Mouse (Mus musculus): ENCODE measurements around the gene Nuak1. TPM values are rescaled to one million over a fixed set of nuclear protein-coding genes. Genes with fewer than 3 reads are reported as not detected.

The Nuak1 gene
- polyA plus RNA-seq, 1 experiment = 4.0 TPM

DNA sequence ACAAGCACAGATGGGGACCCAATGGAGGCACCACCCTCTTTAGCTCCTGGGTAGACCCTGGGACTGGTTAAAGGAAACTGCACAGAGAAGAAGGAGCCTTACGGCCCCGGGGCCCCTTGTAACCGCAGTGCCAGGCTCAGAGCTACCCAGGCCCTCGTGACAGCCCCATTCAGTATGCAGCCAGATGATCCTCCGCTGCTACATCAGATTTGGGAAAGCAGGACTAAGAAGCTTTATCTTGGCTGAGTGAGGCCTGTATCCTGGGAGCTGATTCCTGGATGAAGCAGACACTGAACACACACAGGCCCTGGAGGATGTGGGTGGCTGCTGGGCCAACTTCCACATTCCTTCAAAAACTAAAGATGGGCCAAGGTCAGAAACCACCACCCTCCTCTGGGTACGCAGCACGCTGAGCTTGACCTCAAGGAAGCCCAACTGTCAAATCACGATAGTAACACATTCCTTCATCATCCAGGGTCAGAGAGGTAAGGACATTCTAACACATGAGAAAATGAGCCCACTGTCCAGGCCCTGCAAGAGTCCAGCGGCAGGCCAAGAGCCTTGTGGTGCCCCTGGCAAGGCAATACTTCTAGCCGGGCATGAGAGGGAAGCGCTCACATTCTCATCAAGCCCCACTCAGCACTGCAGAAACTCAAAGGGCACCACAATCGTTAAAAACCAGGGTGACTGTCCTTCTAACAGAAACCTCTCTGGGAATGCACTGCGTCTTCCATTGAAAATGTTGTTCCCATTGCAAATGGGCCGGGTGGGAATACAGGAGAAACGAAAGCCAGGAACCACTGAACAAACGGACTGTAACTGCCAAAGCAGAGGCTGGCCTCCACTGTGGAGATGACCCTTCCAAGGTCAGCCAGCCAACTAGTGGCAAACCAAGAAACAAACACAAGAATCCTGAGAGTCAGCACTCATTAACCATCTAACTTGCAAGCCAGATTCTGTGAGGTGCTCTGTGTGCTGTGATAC, 29.0 kb downstream of the Nuak1 start:
- no peak overlapping the region for H3K27ac ChIP-seq (ENCODE audit: control insufficient read depth, insufficient read depth, low read depth, low read length, poor library complexity)
- H3K4me1 ChIP-seq (ENCODE audit: control insufficient read depth, insufficient read depth, low read length) = peaks cover 8% of the 10 kb centered on the region
- H3K4me3 ChIP-seq (replicated peaks; ENCODE audit: control insufficient read depth, low read depth, low read length) = no peak overlapping the region
- no peak for TF ChIP-seq POLR2A (IDR thresholded peaks at IDR 0.05; ENCODE audit: borderline replicate concordance, control insufficient read depth, low read depth, low read length)
- TF ChIP-seq CTCF (IDR thresholded peaks at IDR 0.05; ENCODE audit: control insufficient read depth, insufficient read depth, low read length) = no peak
- 73% methylated on average over 16 of the region's 16 CpGs for WGBS

DNA sequence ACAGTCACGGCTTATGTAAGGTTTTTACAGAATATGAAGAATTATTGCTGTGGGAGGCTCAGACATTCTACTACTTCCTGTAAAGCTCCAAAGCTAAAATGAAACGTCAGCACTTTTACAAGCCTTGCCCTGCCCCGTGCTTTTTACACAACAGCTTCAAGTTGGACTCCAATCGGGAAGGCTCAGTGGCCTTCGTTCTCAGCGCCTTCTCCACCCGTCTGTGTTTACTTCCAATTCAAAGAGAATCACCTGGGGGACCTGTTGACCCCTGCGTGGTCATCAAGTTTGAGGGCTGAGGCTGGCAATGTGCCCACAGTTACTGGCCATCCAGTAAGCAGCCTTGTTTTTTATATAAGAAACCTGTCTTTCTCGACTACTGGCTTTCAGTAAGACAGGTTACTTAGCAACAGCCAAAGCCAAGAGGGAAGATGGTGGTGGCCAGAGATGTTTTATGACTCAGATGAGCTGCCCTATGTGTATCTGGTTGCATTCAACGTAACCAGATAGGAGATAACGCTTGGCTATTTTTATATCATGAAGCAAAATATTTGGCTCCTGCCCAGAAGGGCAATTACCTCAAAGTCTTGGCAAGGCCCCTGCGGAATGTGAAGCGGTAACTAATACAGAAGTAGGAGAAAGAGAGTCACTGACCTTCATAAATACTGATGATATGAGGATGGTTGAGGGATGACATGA, 31.3 kb downstream of the Nuak1 start:
- Histone ChIP-seq H3K27ac (ENCODE audit: control insufficient read depth, insufficient read depth, low read depth, low read length, poor library complexity) (no peak overlapping the region), H3K4me3 (replicated peaks; ENCODE audit: control insufficient read depth, low read depth, low read length) (no peak overlapping the region), H3K4me1 (ENCODE audit: control insufficient read depth, insufficient read depth, low read length) (peaks cover 7% of the 10 kb centered on the region)
- WGBS = 50% methylated on average over 13 of the region's 13 CpGs
- TF ChIP-seq CTCF (IDR thresholded peaks at IDR 0.05; ENCODE audit: control insufficient read depth, insufficient read depth, low read length) (no peak), POLR2A (IDR thresholded peaks at IDR 0.05; ENCODE audit: borderline replicate concordance, control insufficient read depth, low read depth, low read length) (no peak)

DNA sequence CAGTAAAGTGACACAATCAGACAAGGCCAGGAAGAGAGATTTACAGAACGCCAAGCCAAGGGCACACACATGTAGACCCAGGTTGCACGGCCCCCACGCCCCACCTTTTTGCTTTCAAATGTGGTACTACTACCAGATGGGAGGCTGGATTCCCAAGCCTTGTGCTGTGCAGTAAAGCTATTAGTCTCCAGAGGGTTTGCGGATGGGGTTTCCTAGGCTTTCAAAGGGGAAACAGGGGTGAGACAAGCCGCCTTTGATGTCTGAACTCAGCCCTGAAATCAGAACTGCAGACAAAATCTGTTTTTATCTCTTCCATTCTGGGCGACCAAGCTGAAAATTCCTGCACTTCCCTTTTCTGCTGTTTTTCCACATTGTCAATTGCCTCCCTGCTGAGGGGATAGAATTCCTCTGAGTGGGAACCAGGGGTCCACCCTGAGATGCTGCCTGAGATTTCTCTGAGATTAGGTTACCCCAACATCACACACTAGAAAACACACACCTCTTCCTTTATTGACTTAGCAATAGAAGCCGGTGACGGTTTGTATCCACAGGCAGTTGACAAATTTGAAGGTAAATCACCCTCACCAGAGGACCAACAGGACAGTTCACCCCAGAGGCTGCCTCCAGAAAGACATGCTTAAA, 35.1 kb downstream of the Nuak1 start:
- no peak overlapping the region for H3K4me3 ChIP-seq (replicated peaks; ENCODE audit: control insufficient read depth, low read depth, low read length)
- TF ChIP-seq CTCF (IDR thresholded peaks at IDR 0.05; ENCODE audit: control insufficient read depth, insufficient read depth, low read length) (no peak), POLR2A (IDR thresholded peaks at IDR 0.05; ENCODE audit: borderline replicate concordance, control insufficient read depth, low read depth, low read length) (no peak)
- WGBS = 72% methylated on average over 8 of the region's 8 CpGs
- H3K4me1 ChIP-seq (ENCODE audit: control insufficient read depth, insufficient read depth, low read length) = no peaks in the 10 kb centered on the region; the same call in 1 of the 2 replicates
- H3K27ac ChIP-seq (ENCODE audit: control insufficient read depth, insufficient read depth, low read depth, low read length, poor library complexity) = no peak overlapping the region

DNA sequence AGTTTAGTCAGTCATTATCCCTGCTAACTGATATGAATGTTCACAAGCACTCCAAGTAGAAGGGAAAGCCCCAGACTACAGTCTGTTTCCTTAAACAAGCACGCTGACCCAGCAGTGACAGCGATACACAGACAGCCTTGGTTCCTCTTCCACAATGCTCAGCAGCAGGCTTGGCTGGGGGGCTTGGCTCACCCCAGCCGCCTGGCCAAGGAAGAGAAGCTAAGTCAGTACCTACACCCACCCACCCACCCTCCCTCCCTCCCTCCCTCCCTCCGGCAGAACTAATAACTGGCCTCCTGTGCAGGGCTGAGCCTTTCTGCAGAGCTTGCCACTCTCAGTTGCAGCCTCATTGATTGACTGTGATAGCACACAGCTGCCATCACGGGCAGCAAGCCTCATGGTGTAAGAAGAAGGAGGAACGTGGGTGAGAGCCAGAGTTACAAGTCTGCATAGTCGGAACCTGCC, 38.5 kb downstream of the Nuak1 start:
- Histone ChIP-seq H3K4me3 (replicated peaks; ENCODE audit: control insufficient read depth, low read depth, low read length) (no peak overlapping the region), H3K27ac (ENCODE audit: control insufficient read depth, insufficient read depth, low read depth, low read length, poor library complexity) (no peak overlapping the region), H3K4me1 (ENCODE audit: control insufficient read depth, insufficient read depth, low read length) (peaks cover 3% of the 10 kb centered on the region)
- 5% methylated on average over 7 of the region's 7 CpGs for WGBS
- TF ChIP-seq POLR2A (IDR thresholded peaks at IDR 0.05; ENCODE audit: borderline replicate concordance, control insufficient read depth, low read depth, low read length) = no peak
- no peak for TF ChIP-seq CTCF (IDR thresholded peaks at IDR 0.05; ENCODE audit: control insufficient read depth, insufficient read depth, low read length)

DNA sequence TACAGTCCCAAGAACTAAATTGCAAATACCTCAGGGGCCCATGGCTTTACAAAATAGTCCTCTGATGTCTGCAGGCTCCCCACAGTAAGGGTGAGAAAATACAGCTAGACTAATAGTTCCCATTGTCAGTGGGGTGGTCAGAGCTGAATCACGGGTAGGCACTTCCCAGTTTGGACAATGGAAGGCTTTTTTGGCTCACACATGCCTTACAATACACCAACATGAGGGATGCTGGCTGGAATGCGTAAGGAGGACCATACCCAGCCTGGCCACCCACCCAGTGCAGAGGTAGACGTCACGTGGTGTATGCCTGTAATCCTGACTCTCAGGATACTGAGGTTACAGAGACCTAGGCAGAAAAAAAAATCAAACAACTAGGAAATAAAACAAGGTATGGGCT, 39.2 kb downstream of the Nuak1 start:
- no peak overlapping the region for H3K4me3 ChIP-seq (replicated peaks; ENCODE audit: control insufficient read depth, low read depth, low read length)
- no peak overlapping the region for H3K27ac ChIP-seq (ENCODE audit: control insufficient read depth, insufficient read depth, low read depth, low read length, poor library complexity)
- 58% methylated on average over 4 of the region's 4 CpGs for WGBS
- TF ChIP-seq POLR2A (IDR thresholded peaks at IDR 0.05; ENCODE audit: borderline replicate concordance, control insufficient read depth, low read depth, low read length) = no peak
- TF ChIP-seq CTCF (IDR thresholded peaks at IDR 0.05; ENCODE audit: control insufficient read depth, insufficient read depth, low read length) = no peak
- H3K4me1 ChIP-seq (ENCODE audit: control insufficient read depth, insufficient read depth, low read length) = peaks cover 3% of the 10 kb centered on the region

DNA sequence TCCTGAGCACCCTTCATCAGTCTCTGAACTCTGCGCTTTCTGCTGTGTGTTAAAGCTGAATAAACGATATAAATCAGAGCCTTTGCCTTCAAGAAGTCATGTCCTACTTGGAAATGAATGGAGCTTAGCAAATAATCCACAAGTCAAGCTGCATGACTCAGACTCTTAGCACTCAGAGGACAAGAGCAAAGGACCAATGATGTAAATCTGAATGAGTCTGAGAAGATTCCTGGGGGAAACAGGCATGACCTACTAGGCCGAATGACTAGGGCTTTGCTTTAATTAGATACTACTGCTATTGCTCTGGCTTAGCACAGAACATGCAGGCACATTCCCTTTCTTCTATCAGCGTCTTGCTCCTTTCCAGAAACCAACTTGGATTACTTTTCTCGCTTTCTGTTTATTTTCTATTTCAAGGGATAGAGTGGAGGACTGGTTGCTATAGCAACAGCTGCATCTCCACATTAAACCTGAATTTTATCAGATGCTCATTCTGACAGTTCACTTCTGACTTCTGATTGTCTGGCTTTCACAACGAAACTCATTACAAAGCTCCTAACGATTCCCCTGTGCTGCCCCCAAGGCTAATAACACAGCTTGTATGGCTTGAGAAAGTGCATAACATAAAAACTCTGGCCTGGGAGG, 40.2 kb downstream of the Nuak1 start:
- Histone ChIP-seq H3K4me3 (replicated peaks; ENCODE audit: control insufficient read depth, low read depth, low read length) (no peak overlapping the region), H3K27ac (ENCODE audit: control insufficient read depth, insufficient read depth, low read depth, low read length, poor library complexity) (no peak overlapping the region), H3K4me1 (ENCODE audit: control insufficient read depth, insufficient read depth, low read length) (peaks cover 3% of the 10 kb centered on the region)
- 80% methylated on average over 7 of the region's 7 CpGs for WGBS
- TF ChIP-seq POLR2A (IDR thresholded peaks at IDR 0.05; ENCODE audit: borderline replicate concordance, control insufficient read depth, low read depth, low read length) (no peak), CTCF (IDR thresholded peaks at IDR 0.05; ENCODE audit: control insufficient read depth, insufficient read depth, low read length) (no peak)

DNA sequence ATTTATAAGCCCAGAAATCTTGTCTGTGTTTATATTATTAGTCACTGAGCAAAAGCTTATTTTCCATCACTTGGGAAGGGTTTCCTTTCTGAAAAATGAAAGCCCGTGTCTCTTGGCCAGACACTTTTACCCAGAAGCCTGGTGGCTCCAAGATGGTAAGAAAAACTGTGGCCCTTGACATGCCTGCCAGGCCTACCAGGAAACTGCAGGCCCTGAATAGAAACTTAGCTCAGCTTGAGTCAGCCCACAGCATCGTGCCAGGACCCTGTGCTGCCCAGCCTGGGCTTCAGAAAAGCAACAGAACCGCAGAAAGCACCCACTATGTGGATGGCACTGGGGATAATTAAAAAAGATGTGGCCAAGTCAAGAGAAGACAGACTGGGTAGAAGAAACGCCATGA, 43.1 kb downstream of the Nuak1 start:
- Histone ChIP-seq H3K4me3 (replicated peaks; ENCODE audit: control insufficient read depth, low read depth, low read length) (no peak overlapping the region), H3K4me1 (ENCODE audit: control insufficient read depth, insufficient read depth, low read length) (peaks cover 3% of the 10 kb centered on the region), H3K27ac (ENCODE audit: control insufficient read depth, insufficient read depth, low read depth, low read length, poor library complexity) (no peak overlapping the region)
- WGBS = 84% methylated on average over 4 of the region's 4 CpGs
- TF ChIP-seq CTCF (IDR thresholded peaks at IDR 0.05; ENCODE audit: control insufficient read depth, insufficient read depth, low read length) (no peak), POLR2A (IDR thresholded peaks at IDR 0.05; ENCODE audit: borderline replicate concordance, control insufficient read depth, low read depth, low read length) (no peak)
